Mouse (Mus musculus) forebrain, embryonic 16.5 days (tissue): Measurements from ENCODE around the gene Atp6v1a. TPM values are rescaled to one million over a fixed set of nuclear protein-coding genes. Genes with fewer than 3 reads are reported as not detected.

Experiments used
- ATAC-seq: fragments of 200-750 bp; cut with Nextera tagmentation; 2 replicates; pipeline ENCODE4 v1.8.0; 2017; ENCODE audit warnings: mild to moderate bottlenecking, moderate library complexity
- H3K27ac ChIP-seq: fragments of 300-500 bp; sonication (generic); 2 replicates; pipeline ENCODE4 v1.5.1; 2014; ENCODE audit warnings: low read length, control low read depth
- H3K27me3 ChIP-seq: fragments of 300-500 bp; sonication (generic); replicated peaks from 2 replicates; pipeline ENCODE4 v1.6.1; 2014; ENCODE audit warnings: low read length; ENCODE audit not compliant: control insufficient read depth, insufficient read depth
- H3K36me3 ChIP-seq: fragments of 300-500 bp; sonication (generic); 2 replicates; pipeline ENCODE4 v1.6.1; 2014; ENCODE audit not compliant: control insufficient read depth, insufficient read depth
- H3K4me1 ChIP-seq: fragments of 300-500 bp; sonication (generic); replicated peaks from 2 replicates; pipeline ENCODE4 v1.6.1; 2014; ENCODE audit warnings: low read length; ENCODE audit not compliant: control insufficient read depth, insufficient read depth
- H3K4me2 ChIP-seq: fragments of 300-500 bp; sonication (generic); 2 replicates; pipeline ENCODE4 v1.6.1; 2014; ENCODE audit warnings: mild to moderate bottlenecking, low read length, control low read depth
- H3K4me3 ChIP-seq: fragments of 300-500 bp; sonication (generic); replicated peaks from 2 replicates; pipeline ENCODE4 v1.5.1; 2014; ENCODE audit warnings: mild to moderate bottlenecking, low read length, control low read depth
- H3K9ac ChIP-seq: fragments of 300-500 bp; sonication (generic); replicated peaks from 2 replicates; pipeline ENCODE4 v1.6.1; 2014; ENCODE audit warnings: low read depth, low read length, control low read depth
- H3K9me3 ChIP-seq: fragments of 300-500 bp; sonication (generic); 2 replicates; pipeline ENCODE4 v1.6.1; 2016; ENCODE audit warnings: low read length; ENCODE audit not compliant: control insufficient read depth
- WGBS: fragments of 180-500 bp; shearing (Covaris S2); extraction: QIAGEN DNeasy Blood & Tissue Kit; methylation state at CpG from one replicate; pipeline ENCODE4 v1.1.7; 2014; 5-methylcytosine and 5-hydroxymethylcytosine counted together
- polyA plus RNA-seq: library from polyadenylated mRNA; unstranded; fragments of >200 nt; fragmentation: Nextera tagmentation; extraction: Ambion mirVana; gene quantifications from 2 replicates; pipeline ENCODE4 v1.2.1, GENCODE M21; 2015

The Atp6v1a gene
- polyA plus RNA-seq, 1 experiment from 2014 or later = 122 TPM

DNA sequence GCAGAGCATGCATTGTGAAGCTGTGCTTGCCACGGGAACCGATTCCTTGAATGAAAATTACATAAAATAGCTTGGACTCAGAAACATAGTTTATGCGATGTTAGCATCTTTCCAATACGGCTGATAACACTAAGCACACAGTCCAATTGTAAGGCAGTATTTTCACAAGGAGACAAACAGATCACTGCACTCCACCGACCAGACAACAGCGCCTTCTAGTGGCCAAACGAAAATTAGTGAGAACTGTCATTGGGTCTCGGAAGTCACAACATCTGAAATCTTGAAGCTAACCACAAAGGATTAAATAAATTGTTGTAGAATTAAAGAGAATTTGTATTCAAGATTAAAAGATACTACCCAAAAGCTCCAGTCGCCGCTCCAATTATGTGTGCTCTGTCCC, 80.8 kb downstream of the Atp6v1a start:
- Histone ChIP-seq H3K36me3 (no peaks in the 10 kb centered on the region), H3K4me3 (no peak overlapping the region), H3K4me1 (peaks cover 2% of the 10 kb centered on the region; the same call in 1 of the 2 replicates), H3K9me3 (no peaks in the 10 kb centered on the region), H3K4me2 (no peak overlapping the region), H3K27me3 (no peaks in the 10 kb centered on the region), H3K27ac (no peak overlapping the region), H3K9ac (no peak overlapping the region)
- ATAC-seq = 0 out of 2 replicates have a peak, but pooled peaks have one; percentile 27
- 27% methylated on average over 10 of the region's 10 CpGs for WGBS

- Histone ChIP-seq H3K27me3 (no peaks in the 10 kb centered on the region), H3K9me3 (no peaks in the 10 kb centered on the region), H3K4me3 (no peak overlapping the region), H3K4me2 (no peak overlapping the region), H3K9ac (no peak overlapping the region), H3K4me1 (no peaks in the 10 kb centered on the region), H3K36me3 (no peaks in the 10 kb centered on the region), H3K27ac (no peak overlapping the region)
- no peak for ATAC-seq
- 60% methylated on average over 8 of the region's 8 CpGs for WGBS
These were observed 83.7 kb downstream of the Atp6v1a start for GRCm38 (mm10) chr16:44055766-44056165.

DNA sequence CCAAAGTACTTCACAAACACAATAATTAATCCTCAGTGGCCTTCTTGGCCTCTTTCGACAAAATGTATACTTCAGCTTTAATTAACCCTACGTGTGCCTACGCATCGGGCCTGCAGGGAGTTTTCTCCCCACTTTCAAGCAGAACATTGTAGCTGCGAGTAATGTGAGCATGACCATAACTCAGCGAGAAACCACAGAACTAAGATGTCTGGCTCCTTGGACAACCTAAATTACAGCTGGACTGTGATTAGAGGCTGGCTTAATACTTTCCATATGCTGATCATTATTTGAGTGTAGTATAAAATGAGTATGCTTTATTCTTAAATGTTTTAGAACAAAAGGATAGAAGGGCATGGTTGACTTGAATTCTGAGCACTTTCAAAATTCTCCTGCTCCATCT, 86.2 kb downstream of the Atp6v1a start:
- Histone ChIP-seq H3K27me3 (no peaks in the 10 kb centered on the region), H3K4me1 (no peaks in the 10 kb centered on the region), H3K4me2 (no peak overlapping the region), H3K9ac (no peak overlapping the region), H3K9me3 (no peaks in the 10 kb centered on the region), H3K4me3 (no peak overlapping the region), H3K36me3 (no peaks in the 10 kb centered on the region), H3K27ac (no peak overlapping the region)
- no peak for ATAC-seq
- WGBS = 72% methylated on average over 6 of the region's 6 CpGs

- Histone ChIP-seq H3K4me1 (no peaks in the 10 kb centered on the region), H3K27me3 (no peaks in the 10 kb centered on the region), H3K4me3 (no peak overlapping the region), H3K9me3 (no peaks in the 10 kb centered on the region), H3K36me3 (no peaks in the 10 kb centered on the region), H3K9ac (no peak overlapping the region), H3K27ac (no peak overlapping the region), H3K4me2 (no peak overlapping the region)
- 90% methylated on average over 6 of the region's 6 CpGs for WGBS
- ATAC-seq = no peak
These were observed 87.1 kb downstream of the Atp6v1a start for GRCm38 (mm10) chr16:44052390-44052789.

GRCm38 (mm10) chr16:44050139-44050538, 89.4 kb downstream of the Atp6v1a start:
- 86% methylated on average over 5 of the region's 5 CpGs for WGBS
- no peaks in the 10 kb centered on the region for H3K9me3 ChIP-seq
- no peak overlapping the region for H3K9ac ChIP-seq
- ATAC-seq = no peak
- no peak overlapping the region for H3K4me3 ChIP-seq
- no peaks in the 10 kb centered on the region for H3K36me3 ChIP-seq
- no peak overlapping the region for H3K4me2 ChIP-seq
- H3K27ac ChIP-seq = no peak overlapping the region
- H3K4me1 ChIP-seq = no peaks in the 10 kb centered on the region
- no peaks in the 10 kb centered on the region for H3K27me3 ChIP-seq

- no peak for ATAC-seq
- Histone ChIP-seq H3K27ac (no peak overlapping the region), H3K9me3 (no peaks in the 10 kb centered on the region), H3K36me3 (no peaks in the 10 kb centered on the region), H3K27me3 (no peaks in the 10 kb centered on the region), H3K4me1 (no peaks in the 10 kb centered on the region), H3K9ac (no peak overlapping the region), H3K4me3 (no peak overlapping the region), H3K4me2 (no peak overlapping the region)
- WGBS = 84% methylated on average over 4 of the region's 4 CpGs
These were observed 100.4 kb downstream of the Atp6v1a start for GRCm38 (mm10) chr16:44039112-44039511.

Other genes with a start within 250 kb of the Atp6v1a start
- 8.3 and 9.3 TPM in 2 replicates for gene Ccdc191, start 249.9 kb downstream of the Atp6v1a start, polyA plus RNA-seq
- 23.6 and 29.5 TPM in 2 replicates for gene Qtrt2, start 212.9 kb downstream of the Atp6v1a start, polyA plus RNA-seq
- 4.6 and 4.7 TPM in 2 replicates for gene Zdhhc23, start 159.9 kb downstream of the Atp6v1a start, polyA plus RNA-seq
- 2.5 and 3.7 TPM in 2 replicates for gene Gramd1c, start 76.4 kb downstream of the Atp6v1a start, polyA plus RNA-seq
- gene Naa50, start 125 bp upstream of the Atp6v1a start, polyA plus RNA-seq = 80.5 and 90.1 TPM in 2 replicates
- gene Usf3, start 33.5 kb upstream of the Atp6v1a start, polyA plus RNA-seq = 3.3 and 4.0 TPM in 2 replicates
- gene Sidt1, start 193.5 kb upstream of the Atp6v1a start, polyA plus RNA-seq = 5.3 and 7.1 TPM in 2 replicates
- gene Spice1, start 207.4 kb upstream of the Atp6v1a start, polyA plus RNA-seq = 19.8 and 25.2 TPM in 2 replicates